Mouse (Mus musculus) v-Abl transformed pro-B cells (cell line): ENCODE measurements around the gene Zswim7.

Experiments
- in situ Hi-C, 2 experiments: fragments of 400-800 bp; cut with MboI; formaldehyde crosslinking; loops; one replicate each; pipeline ENCODE4 v1.15.1; 2025; ENCODE audit not compliant: unreplicated experiment in 2 of 2

The Zswim7 gene

GRCm38 (mm10) chr11:62263599-62263998 lies 17.6 kb downstream of the Zswim7 start:
- in situ Hi-C loops: no loop called here

GRCm38 (mm10) chr11:62259214-62259613 lies 22.0 kb downstream of the Zswim7 start:
- in situ Hi-C loops: no loop called here

GRCm38 (mm10) chr11:62253380-62253779 lies 27.8 kb downstream of the Zswim7 start:
- in situ Hi-C loops: no loop called here

GRCm38 (mm10) chr11:62251047-62251446 lies 30.1 kb downstream of the Zswim7 start:
- in situ Hi-C loops: no loop called here

GRCm38 (mm10) chr11:62249266-62250037 lies 31.7 kb downstream of the Zswim7 start:
- in situ Hi-C loops: no loop called here

- in situ Hi-C loops: no loop called here
These were observed 32.6 kb downstream of the Zswim7 start, which contains the start of gene Adora2b for GRCm38 (mm10) chr11:62248401-62249244. Adora2b (plus strand) TSS chr11:62248984.

GRCm38 (mm10) chr11:62247759-62248400 lies 33.3 kb downstream of the Zswim7 start:
- in situ Hi-C loops: no loop called here

GRCm38 (mm10) chr11:62244471-62244870 lies 36.7 kb downstream of the Zswim7 start:
- in situ Hi-C loops: no loop called here

GRCm38 (mm10) chr11:62243871-62244270 lies 37.3 kb downstream of the Zswim7 start:
- in situ Hi-C loops: no loop called here

- in situ Hi-C loops: no loop called here
These were observed 40.4 kb downstream of the Zswim7 start for GRCm38 (mm10) chr11:62240631-62241261.

- in situ Hi-C loops: no loop called here
These were observed 56.4 kb downstream of the Zswim7 start for GRCm38 (mm10) chr11:62224797-62225196.

GRCm38 (mm10) chr11:62223962-62224361 lies 57.2 kb downstream of the Zswim7 start:
- in situ Hi-C loops: no loop called here

- in situ Hi-C loops: no loop called here
These were observed 57.8 kb downstream of the Zswim7 start for GRCm38 (mm10) chr11:62223416-62223815.

- in situ Hi-C loops: no loop called here
These were observed 60.2 kb downstream of the Zswim7 start for GRCm38 (mm10) chr11:62220756-62221510.

GRCm38 (mm10) chr11:62217751-62218150 lies 63.4 kb downstream of the Zswim7 start:
- in situ Hi-C loops: no loop called here
